In the genomic region with DNA sequence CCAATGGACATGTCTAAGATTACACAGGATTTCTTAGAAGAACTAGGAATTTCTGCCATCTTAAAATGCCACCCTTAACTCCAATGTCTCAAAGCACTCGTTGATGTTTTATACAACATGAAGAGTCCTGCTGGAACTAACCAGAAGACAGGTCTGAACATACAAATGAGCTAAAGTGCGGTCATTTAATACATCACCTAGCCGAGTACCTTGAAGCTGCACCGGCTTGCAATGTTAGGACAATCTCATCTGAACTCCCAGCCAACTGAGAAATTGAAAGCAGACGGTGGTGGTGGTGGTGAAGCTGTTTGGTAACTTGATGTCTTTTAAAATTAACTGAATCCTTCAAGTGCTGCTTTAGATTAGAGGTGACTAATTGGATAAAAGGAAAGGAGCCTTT, we compare ENCODE assay signal across 8 mouse cellular contexts. TPM values are rescaled to one million over a fixed set of nuclear protein-coding genes. Genes with fewer than 3 reads are reported as not detected.
A peak's percentile ranks its signal among the peaks of the same experiment; 100 is the strongest.
DNase-seq lines count a peak whose midpoint lies in the region; ATAC-seq and TF ChIP-seq lines count a peak whose summit lies in the region.

No protein-coding gene starts in this region.

- H3K27me3 ChIP-seq in kidney, adult 2 months (replicated peaks; ENCODE audit: control insufficient read depth, insufficient read depth, low read length), result no peaks in the 10 kb centered on the region
- peaks cover 35% of the 10 kb centered on the region for H3K27me3 ChIP-seq in embryonic facial prominence, embryonic 10.5 days (replicated peaks; ENCODE audit: low read depth, poor library complexity, severe bottlenecking)
- H3K27me3 ChIP-seq in midbrain, embryonic 16.5 days (ENCODE audit: control insufficient read depth, insufficient read depth, low read depth, low read length), result peaks cover 4% of the 10 kb centered on the region; the same call in 1 of the 2 replicates

- no peaks in the 10 kb centered on the region for H3K36me3 ChIP-seq in kidney, adult 2 months (ENCODE audit: control insufficient read depth, insufficient read depth, low read length)
- H3K36me3 ChIP-seq in embryonic facial prominence, embryonic 10.5 days (replicated peaks), result no peaks in the 10 kb centered on the region
- no peaks in the 10 kb centered on the region for H3K36me3 ChIP-seq in midbrain, embryonic 16.5 days (ENCODE audit: control insufficient read depth, insufficient read depth, low read length)

- H3K4me3 ChIP-seq in kidney, adult 2 months (ENCODE audit: insufficient read depth, low read depth, low read length), result peak overlapping the region; percentile 23; the same call in 1 of the 2 replicates
- H3K4me3 ChIP-seq in embryonic facial prominence, embryonic 10.5 days, result peak overlapping the region; percentile 72
- peak overlapping the region; percentile 88; the same call in 1 of the 2 replicates for H3K4me3 ChIP-seq in midbrain, embryonic 16.5 days (ENCODE audit: low read depth, low read length)

- H3K27ac ChIP-seq in kidney, adult 2 months (ENCODE audit: insufficient read depth, low read depth, low read length), result no peak overlapping the region
- H3K27ac ChIP-seq in embryonic facial prominence, embryonic 10.5 days (replicated peaks), result no peak overlapping the region
- no peak overlapping the region for H3K27ac ChIP-seq in midbrain, embryonic 16.5 days (ENCODE audit: low read length)

- no peak for DNase-seq in kidney, adult 2 months
- no peak for DNase-seq in kidney, postnatal 14 days
- DNase-seq in embryonic facial prominence, embryonic 10.5 days (ENCODE audit: low spot score), result peak; percentile 25
- peak; percentile 20 for DNase-seq in induced T-regulatory cell, adult 2 months (ENCODE audit: low read depth)
- DNase-seq in left cerebral cortex, adult 18-20 months (ENCODE audit: low spot score in 2 of 2), result no peak
- no peak for DNase-seq in urinary bladder, adult 18-20 months (ENCODE audit: low spot score in 2 of 2)
- DNase-seq in gastrocnemius, adult 18-20 months (ENCODE audit: low spot score), result no peak

- ATAC-seq in midbrain, embryonic 16.5 days, result no peak

- peaks cover 7% of the 10 kb centered on the region; the same call in 1 of the 2 replicates for H3K4me1 ChIP-seq in kidney, adult 2 months (ENCODE audit: control insufficient read depth, insufficient read depth, low read length)
- peaks cover 15% of the 10 kb centered on the region for H3K4me1 ChIP-seq in embryonic facial prominence, embryonic 10.5 days
- H3K4me1 ChIP-seq in midbrain, embryonic 16.5 days (ENCODE audit: control insufficient read depth, insufficient read depth, low read length), result peaks cover 10% of the 10 kb centered on the region

- peak overlapping the region; percentile 97 for H3K4me2 ChIP-seq in midbrain, embryonic 16.5 days (ENCODE audit: low read length)

- TF ChIP-seq POLR2A in kidney, adult 2 months (IDR thresholded peaks at IDR 0.05; ENCODE audit: low read depth, low read length), result no peak

- no peak overlapping the region for H3K9ac ChIP-seq in midbrain, embryonic 16.5 days (ENCODE audit: low read depth, low read length)

- H3K9me3 ChIP-seq in embryonic facial prominence, embryonic 10.5 days, result no peaks in the 10 kb centered on the region
- no peaks in the 10 kb centered on the region for H3K9me3 ChIP-seq in midbrain, embryonic 16.5 days (replicated peaks; ENCODE audit: control insufficient read depth, low read length, poor library complexity, severe bottlenecking)

- 20% methylated on average over 5 of the region's 5 CpGs for WGBS in kidney, adult 2 months
- 41% methylated on average over 5 of the region's 5 CpGs for WGBS in embryonic facial prominence, embryonic 10.5 days
- WGBS in midbrain, embryonic 16.5 days, result 50% methylated on average over 5 of the region's 5 CpGs

- no peak for TF ChIP-seq CTCF in kidney, adult 2 months (conservative IDR thresholded peaks at IDR 0.05; ENCODE audit: insufficient read depth, insufficient read length, low read depth, low read length)

RNA-seq across cellular contexts. Expression of a gene that starts 0.8 kb away (rescaled TPM):
- 8.3 and 9.9 TPM in 2 replicates for polyA plus RNA-seq in kidney, adult 2 months (2012; rRNA removed)
- polyA plus RNA-seq in embryonic facial prominence, embryonic 10.5 days (2016; fragmentation: Nextera tagmentation; extraction: Ambion mirVana), result 2.1 and 2.6 TPM in 2 replicates
- 1.0 and 1.2 TPM in 2 replicates for polyA plus RNA-seq in midbrain, embryonic 16.5 days (2015; fragmentation: Nextera tagmentation; extraction: Ambion mirVana)
- 1 to 10 TPM; 8.2 to 9.5 TPM for total RNA-seq in left cerebral cortex, adult 18-20 months (2021)
- 10 to 100 TPM; 15.3 to 19.4 TPM for total RNA-seq in gastrocnemius, adult 18-20 months (2021)

Comparison
In these comparisons a context has a peak if more than half of its experiments do, and no peak if none do; other contexts are left out.
1. DNase-seq: peak in embryonic facial prominence, embryonic 10.5 days (single experiment) and induced T-regulatory cell, adult 2 months (single experiment); none in kidney, adult 2 months (single experiment), kidney, postnatal 14 days (single experiment), left cerebral cortex, adult 18-20 months (0 of 2), urinary bladder, adult 18-20 months (0 of 2) and gastrocnemius, adult 18-20 months (single experiment).
2. H3K4me3 ChIP-seq: peak in every context shown above with its lines; median percentile 88 in midbrain, embryonic 16.5 days; 72 in embryonic facial prominence, embryonic 10.5 days; 23 in kidney, adult 2 months.